Mouse (Mus musculus) T-helper 17 cell (primary cell): ENCODE data around the gene Abhd10.

ENCODE experiments used
- in situ Hi-C, 2 experiments: fragments of 300-600 bp; cut with MboI, MseI; formaldehyde crosslinking; loops; 1 replicate in 1 of 2; 2 replicates in 1 of 2; pipeline ENCODE4 v1.15.1; 2025; ENCODE audit warnings: high pct_unique_total_duplicates in 2 of 2

Gene Abhd10

DNA sequence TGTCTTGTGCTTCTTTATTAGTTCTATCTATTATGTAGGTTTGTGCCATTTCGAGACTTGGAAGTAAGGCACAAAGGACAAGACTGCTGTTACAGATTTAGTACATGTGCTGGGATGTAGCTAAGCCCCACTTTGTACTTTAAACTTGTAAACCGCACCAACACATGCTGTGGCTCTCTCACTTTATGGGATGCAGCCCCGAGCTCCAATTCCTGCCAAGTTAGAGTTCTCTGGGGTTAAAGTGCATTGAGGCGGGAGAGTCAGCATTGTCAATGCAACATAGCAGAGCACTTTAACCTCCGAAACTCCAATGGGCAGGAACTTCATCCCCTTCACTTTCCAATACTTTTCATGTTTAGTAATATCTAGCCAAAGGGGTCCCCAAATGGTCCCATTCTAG lies 13.6 kb downstream of the Abhd10 start:
- in situ Hi-C loops = no loop called here

DNA sequence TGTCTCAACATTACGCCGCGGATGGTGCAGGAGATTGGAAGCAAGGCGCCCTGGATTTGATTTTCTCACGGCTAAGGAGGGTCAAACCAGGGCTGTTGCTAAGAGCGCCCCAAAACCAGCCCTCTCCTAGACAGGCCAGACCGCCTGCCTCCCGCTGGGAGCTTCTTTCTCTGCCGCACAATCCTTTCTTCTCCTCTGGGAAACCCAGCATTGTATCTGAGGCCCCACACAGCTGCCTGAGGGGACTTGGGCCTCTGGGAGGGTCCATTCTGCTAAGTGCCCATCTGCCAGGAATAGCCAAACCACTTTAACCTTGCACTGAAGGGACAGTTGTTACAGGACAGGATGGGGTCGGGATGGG lies 18.0 kb downstream of the Abhd10 start:
- in situ Hi-C loops = no loop called here

DNA sequence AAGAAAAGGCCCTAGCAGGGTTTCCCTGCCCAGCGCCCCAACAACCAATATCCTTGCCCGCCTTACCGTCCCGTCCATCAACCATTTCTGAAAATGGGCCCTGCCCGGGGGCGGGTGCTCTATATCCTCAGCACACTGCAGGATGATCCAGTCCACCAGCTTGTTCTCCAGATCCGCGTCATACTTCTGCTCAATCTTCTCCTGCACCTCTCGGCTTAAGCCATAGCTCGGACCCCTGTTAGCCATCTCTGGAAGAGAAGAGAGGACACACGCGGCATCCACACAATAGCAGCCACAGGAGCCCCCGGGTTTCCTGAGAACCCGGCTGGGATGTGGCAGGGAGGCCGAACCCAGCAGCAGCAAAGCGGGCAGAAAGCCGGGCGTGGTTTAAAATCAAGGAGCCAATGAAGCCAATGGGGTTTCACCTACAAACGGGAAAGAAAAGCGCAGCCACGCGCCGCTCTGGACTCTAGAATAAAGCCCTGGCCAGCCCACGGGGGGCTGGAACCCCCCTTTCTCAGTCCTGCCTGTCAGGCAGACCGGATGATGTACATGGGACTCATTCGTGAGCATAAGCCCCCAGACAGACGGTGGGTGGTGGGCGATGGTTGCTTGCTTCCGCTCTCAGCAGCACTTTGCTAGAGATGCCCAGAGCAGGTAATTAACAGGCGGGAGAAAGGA lies 18.6 kb downstream of the Abhd10 start, which contains the start of gene Tagln3:
Gene Tagln3, minus strand, starts transcription at position 548 of the 681 bp plus-strand sequence.
- in situ Hi-C loops = no loop called here

DNA sequence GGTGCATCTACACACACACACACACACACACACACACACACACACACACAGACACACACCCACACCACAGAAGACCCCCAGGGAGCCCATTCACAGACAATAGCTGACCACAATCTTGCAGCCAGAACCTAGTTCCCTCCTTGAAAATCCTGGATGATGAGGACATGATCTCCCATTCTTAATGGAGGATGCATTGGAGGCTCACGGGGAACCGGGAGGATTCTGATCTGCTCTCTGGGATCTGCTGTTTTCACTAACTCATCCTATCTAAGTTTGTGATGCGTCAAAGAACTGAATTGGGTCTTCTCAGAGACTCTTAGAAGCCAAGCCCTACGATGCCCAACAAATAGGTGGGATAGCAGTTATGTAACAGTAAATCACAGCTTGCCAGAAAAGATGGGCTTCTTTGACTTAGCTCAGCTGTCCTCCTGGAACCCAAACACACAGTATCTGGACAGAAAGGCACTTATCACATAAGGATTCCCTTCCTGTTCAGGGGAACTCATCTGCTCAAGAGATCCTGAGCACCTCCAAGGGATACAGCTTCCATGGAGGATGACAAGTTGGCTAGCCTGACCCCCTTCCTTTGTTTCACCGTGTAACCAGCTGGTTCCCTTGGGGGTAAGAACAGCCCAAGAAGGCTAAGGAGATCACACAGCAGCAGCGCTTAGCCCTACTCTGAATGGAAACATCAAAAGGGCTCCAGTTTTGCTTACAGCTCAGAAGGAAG lies 19.4 kb downstream of the Abhd10 start:
- in situ Hi-C loops = no loop called here

DNA sequence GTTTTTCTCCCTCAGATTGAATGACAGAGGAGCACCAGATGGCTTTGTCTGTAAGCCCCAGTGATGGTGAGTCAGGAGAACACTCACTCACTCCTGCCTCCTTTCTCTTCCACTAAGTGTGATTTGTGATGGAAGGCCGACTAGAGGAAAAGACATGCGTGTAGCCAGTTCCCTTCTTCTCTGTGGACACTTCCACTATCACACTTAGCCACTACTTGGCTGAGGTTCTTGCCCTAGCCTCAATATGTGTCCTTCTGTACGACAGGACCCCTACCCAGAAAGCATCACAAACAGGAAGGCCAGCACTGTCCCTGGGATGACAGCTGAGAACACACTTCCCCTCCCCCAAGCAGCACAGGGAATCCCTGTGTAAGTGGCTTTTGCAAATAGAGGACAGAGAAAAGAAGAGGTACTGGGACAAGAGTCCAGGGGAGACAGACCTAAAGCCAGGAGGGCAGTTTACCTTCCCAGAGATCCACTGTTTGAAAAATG lies 20.2 kb downstream of the Abhd10 start:
- in situ Hi-C loops = no loop called here

DNA sequence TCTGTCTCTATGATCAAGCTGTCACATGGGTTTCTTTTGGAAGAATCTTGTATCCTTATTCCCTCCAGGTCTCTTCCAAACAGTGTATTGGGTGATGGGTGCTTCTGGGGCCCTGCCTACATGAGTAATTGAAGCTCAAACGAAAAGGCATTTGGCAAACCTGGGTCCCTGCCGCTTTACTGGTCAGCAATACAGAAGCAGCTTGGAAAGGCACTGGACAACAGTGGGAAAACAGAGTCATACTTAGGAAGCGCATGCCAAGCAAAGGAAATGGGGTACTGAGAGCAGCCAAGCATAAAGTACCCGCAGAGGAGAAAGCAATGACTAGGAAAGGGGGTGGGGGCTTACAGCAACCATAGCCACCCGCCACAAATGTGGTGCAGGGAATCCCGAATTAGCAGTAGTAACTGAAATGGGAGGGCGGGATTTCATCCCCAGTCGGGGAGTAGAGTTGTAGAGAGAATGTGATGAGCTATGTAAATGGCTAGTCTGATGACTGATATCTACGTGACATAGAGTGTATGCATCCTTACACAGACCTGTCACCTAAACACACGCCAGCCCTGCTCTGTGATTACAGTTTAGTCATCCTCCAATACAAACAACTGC lies 22.6 kb downstream of the Abhd10 start:
- in situ Hi-C loops = no loop called here

DNA sequence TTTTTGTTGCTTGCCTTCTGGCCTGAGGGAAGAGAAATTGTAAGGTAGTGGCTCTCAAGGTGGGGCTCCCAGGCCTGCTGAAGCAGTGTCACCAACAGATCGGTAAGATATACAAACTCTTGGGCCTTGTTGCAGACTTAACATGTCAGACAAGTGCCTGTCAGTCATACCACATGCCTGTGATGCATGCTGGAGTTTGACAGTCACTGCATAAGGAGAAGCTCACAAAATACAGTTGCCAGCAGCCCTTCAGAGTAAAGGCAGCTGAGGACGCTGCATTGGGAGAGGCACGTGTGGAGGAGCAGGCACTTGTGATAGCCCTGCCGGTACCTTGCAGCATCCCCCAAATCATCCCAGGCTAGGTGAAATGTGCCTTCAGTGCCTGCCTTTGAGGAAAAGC lies 24.5 kb downstream of the Abhd10 start:
- in situ Hi-C loops = no loop called here

DNA sequence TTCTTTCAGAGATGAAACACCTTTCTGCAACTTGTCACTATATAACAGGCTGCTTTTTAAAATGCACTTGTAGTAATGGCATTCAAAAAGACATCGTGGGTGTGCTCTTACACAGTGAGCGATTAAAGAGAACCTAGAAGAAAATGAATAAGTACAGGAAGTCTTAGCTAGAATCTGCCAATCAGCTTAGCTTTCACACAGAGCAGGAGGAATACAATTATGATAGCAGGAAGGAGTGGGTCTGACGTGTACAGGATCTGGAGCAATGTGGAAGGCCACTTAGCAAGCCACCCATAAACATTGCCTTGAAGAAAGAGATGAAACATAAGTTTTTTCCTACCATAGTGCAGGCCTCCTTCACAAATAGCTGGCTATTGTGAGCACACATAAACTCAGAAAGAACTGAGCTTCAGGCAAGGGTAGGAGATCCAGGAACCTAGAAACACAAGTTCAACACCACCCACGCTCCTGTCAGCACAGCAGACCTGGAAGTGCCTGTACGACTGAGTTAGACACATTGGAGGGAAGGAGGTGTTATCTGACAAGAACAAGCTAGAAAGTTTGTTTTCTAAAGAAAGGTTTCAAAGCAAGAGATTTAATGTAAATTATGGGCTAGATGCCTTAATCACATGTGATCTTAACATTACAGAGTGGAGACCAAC lies 28.1 kb downstream of the Abhd10 start:
- in situ Hi-C loops = no loop called here

DNA sequence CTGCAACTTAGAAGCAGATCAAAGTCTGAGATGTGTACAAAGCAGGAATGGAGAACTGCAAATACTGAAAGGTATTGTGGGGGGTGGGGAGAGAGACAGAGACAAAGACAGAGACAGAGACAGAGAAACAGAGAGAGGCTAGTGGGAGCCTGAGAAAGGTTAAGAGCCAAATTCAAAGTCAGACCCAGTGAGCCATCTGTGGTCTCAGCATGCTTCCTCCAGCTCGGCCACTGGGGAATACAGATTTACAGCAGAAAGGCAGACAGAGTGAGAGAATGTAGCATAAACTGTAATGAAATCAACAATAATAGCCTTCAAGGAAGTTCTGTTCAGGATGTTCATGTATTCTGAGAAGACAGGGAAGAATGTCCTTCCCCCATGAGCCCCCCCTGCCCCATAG lies 28.9 kb downstream of the Abhd10 start:
- in situ Hi-C loops = no loop called here

DNA sequence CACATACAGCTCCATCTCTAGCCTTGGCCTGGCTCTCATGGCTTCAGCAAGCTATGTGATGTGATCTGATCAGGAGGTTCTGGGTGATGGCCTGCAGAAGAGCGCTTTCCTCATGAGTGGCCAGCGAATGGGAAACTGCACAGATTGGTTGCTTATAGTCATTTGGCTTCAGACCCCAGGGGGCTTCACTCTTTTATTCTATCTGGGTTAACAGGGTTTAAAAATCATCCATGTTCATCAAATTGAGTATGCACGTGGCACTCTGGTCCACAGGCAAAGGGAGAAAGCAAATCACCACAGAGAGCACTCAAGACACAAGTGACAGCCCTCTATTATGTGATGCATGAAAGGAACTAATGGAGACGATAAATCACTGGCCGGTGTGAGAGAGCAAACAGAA lies 29.5 kb downstream of the Abhd10 start:
- in situ Hi-C loops = no loop called here

DNA sequence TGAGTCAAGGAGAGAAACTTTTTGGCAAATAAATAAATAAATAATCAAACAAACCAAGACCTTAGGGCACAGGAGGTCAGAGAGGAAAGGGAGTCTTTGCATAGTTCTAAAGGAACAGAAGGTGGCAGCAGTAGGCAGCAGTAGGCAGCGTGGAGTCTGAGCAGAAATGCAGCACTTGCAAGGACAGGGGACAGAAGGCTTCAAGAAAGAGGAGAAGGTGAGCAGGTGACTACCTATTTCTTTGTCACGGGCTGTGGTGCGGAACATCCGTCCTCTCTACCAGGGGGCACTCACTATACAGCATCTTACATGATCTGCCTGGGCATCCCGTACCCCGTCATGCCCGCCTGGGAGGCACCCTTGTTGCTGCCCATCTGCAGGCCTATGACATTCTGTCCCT lies 31.5 kb downstream of the Abhd10 start:
- in situ Hi-C loops = no loop called here

DNA sequence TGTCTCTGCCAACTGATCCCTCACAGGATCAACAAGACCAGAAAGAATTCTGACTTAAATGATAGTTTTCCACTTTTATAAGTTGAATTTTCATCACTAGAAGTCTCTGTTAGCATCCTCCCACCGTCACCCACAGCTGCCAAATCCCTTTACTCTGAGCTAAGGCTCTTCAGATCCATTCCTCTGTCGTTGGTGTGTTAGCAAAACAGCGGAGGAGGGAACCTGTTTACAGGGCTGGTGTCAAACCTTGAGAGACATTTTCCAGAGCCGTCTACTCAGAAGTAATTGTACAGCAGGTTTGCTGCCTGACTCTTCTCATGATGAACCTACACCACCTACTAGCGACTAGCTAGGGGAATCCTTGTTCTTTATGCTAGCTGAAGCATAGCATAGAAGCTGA lies 43.5 kb downstream of the Abhd10 start:
- in situ Hi-C loops = no loop called here

DNA sequence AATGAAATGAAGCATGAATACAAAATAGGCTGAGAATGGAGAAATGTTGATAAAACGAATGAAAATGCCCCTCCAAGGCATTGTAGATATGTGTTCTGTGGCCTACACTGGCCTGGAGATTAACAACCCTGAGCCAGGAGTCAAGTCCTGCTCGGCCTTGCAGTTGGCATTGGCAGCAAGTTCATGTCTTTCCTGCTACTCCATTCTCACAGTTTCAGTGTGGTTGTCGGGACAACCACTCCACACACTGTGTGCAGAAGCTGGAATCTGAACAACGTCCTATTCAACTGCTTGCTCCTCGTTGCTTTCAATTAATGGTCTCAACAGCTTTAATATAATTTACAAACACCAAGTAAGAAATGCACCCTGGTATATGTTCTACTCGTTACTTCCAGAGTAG lies 44.8 kb downstream of the Abhd10 start:
- in situ Hi-C loops = no loop called here

DNA sequence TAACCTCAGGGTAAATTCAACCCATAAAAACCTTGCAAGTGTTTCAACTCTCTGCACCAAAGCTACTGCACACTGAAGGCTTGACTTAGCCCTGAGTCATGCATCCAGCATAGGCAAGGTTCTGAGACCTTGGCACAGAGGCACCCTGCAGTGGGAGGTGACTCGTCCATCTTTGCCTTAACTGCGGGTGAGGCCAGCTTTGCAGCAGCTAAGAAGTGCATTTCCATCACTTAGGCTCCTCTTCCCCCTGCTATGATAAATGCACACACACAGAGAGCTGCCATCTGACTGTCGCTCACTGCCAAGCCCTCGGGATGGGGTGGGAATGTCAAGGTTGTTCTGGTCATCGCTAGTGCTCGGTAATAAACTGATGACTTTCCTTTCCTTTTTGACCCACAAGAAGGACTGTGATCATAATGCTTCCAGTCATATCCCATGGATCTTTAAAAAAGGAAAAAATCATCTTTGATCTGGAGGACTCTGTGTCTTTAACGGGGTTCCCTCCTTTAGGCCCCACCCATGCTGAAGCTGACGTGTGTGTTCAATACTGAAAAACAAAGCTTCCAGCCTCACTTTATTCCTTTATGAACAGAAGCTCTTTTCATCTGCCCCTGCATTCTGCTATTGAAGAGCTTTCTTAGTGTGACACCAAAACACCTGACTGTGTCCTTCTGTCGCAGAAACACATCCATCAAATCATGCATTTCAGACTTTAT lies 47.2 kb downstream of the Abhd10 start:
- in situ Hi-C loops = no loop called here

DNA sequence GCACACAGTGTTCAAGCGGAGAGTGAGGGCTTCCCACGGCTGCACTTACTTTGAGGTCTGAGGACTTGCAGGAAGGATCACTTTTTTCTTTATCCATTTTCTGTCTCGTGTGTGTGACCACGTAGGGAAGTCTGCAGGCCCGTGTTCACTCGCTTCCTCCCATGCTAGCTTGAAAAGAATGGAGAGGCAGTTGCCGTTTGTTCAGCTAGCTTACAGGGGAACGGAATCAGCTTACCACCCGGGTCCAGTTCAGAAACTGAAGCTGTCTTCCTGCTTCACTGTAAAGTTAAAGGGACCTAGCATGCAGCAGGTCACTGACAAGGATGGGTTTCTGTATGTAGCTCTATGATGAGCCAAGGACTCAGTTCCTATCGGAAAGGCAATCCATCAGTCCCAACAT lies 49.2 kb downstream of the Abhd10 start, which contains the start of gene Tmprss7:
Gene Tmprss7, minus strand, starts transcription at position 101 of the 400 bp plus-strand sequence.
- in situ Hi-C loops = no loop called here

DNA sequence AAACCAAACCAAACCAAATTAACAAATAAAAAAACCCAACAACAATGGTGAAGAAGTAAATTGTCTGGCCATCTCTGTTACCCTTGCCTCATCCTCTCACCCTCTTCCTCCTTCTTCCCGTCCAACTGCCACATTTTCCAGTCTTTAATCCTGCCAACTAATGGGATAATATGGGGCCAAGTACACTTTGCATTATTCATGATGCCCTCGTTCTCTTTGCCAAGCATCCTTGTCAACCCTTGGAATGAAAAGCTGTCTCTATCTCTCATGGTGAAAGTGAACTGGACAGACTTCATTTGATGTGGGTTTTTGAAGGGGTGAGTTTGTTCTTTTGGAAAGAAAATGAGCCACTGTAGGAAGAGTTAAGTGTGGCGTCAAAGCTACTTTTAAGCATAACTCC lies 49.9 kb downstream of the Abhd10 start:
- in situ Hi-C loops = no loop called here

DNA sequence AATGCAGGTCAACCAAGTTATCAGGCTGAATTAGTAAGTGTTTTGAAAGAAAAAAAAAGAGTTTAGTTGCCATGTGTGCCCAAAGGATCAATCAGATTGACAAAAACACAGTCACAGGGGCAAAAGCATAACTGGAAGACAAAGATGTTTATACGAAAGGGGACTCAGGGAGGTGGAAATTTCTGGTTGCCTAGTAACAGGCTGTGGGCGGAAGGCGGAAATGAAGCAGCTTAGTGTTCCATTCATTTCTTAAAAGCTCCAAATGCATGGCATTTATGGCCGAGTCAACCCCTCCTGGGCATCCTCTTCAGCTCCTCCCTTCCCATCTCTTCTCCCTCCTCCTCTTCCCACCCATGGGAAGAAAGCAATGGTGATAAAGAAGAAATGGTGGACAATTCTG lies 52.6 kb downstream of the Abhd10 start:
- in situ Hi-C loops = no loop called here

DNA sequence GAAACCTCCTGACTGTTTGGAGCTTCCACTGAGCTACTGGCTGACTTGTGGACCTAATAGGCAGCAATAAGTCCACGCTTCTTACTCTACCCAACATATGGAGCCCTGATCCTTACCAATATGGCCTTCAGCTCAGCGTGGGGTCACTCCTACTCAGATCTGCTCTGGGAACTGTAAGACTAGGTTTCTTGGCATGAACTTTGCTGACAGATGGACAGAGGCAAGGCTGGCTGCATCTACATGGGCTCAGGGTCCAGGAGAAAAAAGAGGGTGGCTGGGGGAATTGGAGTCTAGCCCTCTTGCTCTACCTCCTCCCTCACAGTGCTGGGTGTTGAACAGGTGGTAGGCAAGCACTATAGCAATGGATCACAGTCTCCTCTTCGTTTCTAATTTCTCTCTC lies 55.9 kb downstream of the Abhd10 start:
- in situ Hi-C loops = loop anchor here in 1 of 2 experiments (10.0 kb wide), 1 partner anchor 398 kb away; no protein-coding TSS in a partner anchor

DNA sequence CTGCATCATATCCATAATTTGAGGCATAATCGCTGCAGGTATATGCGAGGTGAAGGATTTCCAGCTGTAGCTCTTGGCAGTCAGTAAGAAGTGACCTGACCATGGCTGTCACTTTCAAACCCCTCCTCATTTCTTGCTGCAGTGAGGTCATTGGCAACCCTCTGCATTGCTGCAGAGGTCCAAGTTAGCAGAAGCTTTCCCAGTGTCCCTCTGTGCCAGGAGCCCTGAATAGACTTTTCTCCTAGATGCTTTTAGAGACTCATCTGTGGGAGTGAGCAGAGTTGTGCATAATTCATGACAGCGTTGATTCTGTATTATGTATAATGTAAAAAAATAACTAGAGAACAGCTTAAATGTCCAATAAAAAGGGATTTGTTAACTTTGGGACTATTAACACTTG lies 57.5 kb downstream of the Abhd10 start:
- in situ Hi-C loops = loop anchor here in 1 of 2 experiments (10.0 kb wide), 1 partner anchor 400 kb away; no protein-coding TSS in a partner anchor

DNA sequence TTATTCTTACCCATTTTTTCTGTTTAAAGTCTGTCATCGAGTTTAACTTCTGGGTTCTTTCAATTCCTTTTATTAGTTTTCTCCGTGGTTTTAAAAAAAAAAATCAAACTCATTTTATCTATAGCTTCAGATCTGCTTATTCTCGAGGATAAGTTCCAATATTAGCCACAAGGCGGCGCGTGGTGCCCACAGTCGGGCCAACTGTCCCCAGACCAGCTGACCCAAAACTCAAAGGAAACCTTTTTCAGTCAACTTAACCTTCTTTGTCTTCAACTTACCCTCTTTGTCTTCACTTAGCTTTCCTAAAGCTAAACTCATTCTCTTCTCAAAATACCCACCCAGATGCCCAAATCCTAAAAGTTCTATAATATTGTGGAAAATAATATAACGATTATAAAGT lies 57.9 kb downstream of the Abhd10 start:
- in situ Hi-C loops = loop anchor here in 1 of 2 experiments (10.0 kb wide), 1 partner anchor 400 kb away; no protein-coding TSS in a partner anchor
